Mouse (Mus musculus) cerebellum, postnatal 10 days (tissue): ENCODE data around the gene Zfpm1.

ENCODE experiments used
- DNase-seq, 2 experiments: peaks; one replicate each; pipeline ENCODE4 v3.0.0; 2021; ENCODE audit warnings: mixed read lengths in 2 of 2

Gene Zfpm1

GRCm38 (mm10) chr8:122299581-122300254 is 17.8 kb downstream of the Zfpm1 start:
- no peak for DNase-seq

GRCm38 (mm10) chr8:122301081-122301480 is 19.1 kb downstream of the Zfpm1 start:
- DNase-seq = no peak

- peak in 1 of 2 experiments; percentile 48 for DNase-seq
These were observed 19.9 kb downstream of the Zfpm1 start for GRCm38 (mm10) chr8:122301866-122302265.

GRCm38 (mm10) chr8:122303451-122303850 is 21.5 kb downstream of the Zfpm1 start:
- no peak for DNase-seq

- no peak for DNase-seq
These were observed 22.1 kb downstream of the Zfpm1 start for GRCm38 (mm10) chr8:122304058-122304457.

GRCm38 (mm10) chr8:122306660-122307399 is 24.9 kb downstream of the Zfpm1 start:
- peak; percentile 52 for DNase-seq

GRCm38 (mm10) chr8:122307836-122308235 is 25.9 kb downstream of the Zfpm1 start:
- DNase-seq = peak; percentile 95 to 97

GRCm38 (mm10) chr8:122309272-122309671 is 27.3 kb downstream of the Zfpm1 start:
- DNase-seq = no peak

GRCm38 (mm10) chr8:122311115-122311514 is 29.2 kb downstream of the Zfpm1 start:
- no peak for DNase-seq

- DNase-seq = no peak
These were observed 30.6 kb downstream of the Zfpm1 start for GRCm38 (mm10) chr8:122312553-122312952.

GRCm38 (mm10) chr8:122313310-122313709 is 31.4 kb downstream of the Zfpm1 start:
- DNase-seq = no peak

- no peak for DNase-seq
These were observed 33.1 kb downstream of the Zfpm1 start for GRCm38 (mm10) chr8:122314899-122315496.

- no peak for DNase-seq
These were observed 34.5 kb downstream of the Zfpm1 start for GRCm38 (mm10) chr8:122316402-122316801.

- DNase-seq = no peak
These were observed 36.1 kb downstream of the Zfpm1 start for GRCm38 (mm10) chr8:122317918-122318475.

GRCm38 (mm10) chr8:122319045-122319707 is 37.2 kb downstream of the Zfpm1 start:
- DNase-seq = no peak

- DNase-seq = no peak
These were observed 37.8 kb downstream of the Zfpm1 start for GRCm38 (mm10) chr8:122319708-122320075.

GRCm38 (mm10) chr8:122320541-122320940 is 38.6 kb downstream of the Zfpm1 start:
- peak in 1 of 2 experiments; percentile 8 for DNase-seq

- DNase-seq = peak in 1 of 2 experiments; percentile 11
These were observed 39.5 kb downstream of the Zfpm1 start for GRCm38 (mm10) chr8:122321455-122321921.

- DNase-seq = no peak
These were observed 40.2 kb downstream of the Zfpm1 start for GRCm38 (mm10) chr8:122322126-122322525.

GRCm38 (mm10) chr8:122322792-122323191 is 40.9 kb downstream of the Zfpm1 start:
- no peak for DNase-seq

- DNase-seq = peak; percentile 51 to 61
These were observed 42.0 kb downstream of the Zfpm1 start for GRCm38 (mm10) chr8:122323951-122324402.

GRCm38 (mm10) chr8:122325196-122325595 is 43.3 kb downstream of the Zfpm1 start:
- no peak for DNase-seq

- no peak for DNase-seq
These were observed 44.2 kb downstream of the Zfpm1 start for GRCm38 (mm10) chr8:122326114-122326542.
